Mouse (Mus musculus) c-Kit-positive CD71-positive TER-119-positive erythroid progenitor cells, embryonic 14.5 days (primary cell): Measurements from ENCODE around the gene Ptpre.
"Not testable (repeated sequence)": the region's sequence is repeated elsewhere in the genome, so short reads cannot be mapped to it uniquely, and the experiment has no call there.

Experiments
- DNase-seq: peaks from one replicate; pipeline ENCODE4 v3.0.0-alpha.2; 2013; ENCODE audit warnings: low spot score

Ptpre gene

DNA sequence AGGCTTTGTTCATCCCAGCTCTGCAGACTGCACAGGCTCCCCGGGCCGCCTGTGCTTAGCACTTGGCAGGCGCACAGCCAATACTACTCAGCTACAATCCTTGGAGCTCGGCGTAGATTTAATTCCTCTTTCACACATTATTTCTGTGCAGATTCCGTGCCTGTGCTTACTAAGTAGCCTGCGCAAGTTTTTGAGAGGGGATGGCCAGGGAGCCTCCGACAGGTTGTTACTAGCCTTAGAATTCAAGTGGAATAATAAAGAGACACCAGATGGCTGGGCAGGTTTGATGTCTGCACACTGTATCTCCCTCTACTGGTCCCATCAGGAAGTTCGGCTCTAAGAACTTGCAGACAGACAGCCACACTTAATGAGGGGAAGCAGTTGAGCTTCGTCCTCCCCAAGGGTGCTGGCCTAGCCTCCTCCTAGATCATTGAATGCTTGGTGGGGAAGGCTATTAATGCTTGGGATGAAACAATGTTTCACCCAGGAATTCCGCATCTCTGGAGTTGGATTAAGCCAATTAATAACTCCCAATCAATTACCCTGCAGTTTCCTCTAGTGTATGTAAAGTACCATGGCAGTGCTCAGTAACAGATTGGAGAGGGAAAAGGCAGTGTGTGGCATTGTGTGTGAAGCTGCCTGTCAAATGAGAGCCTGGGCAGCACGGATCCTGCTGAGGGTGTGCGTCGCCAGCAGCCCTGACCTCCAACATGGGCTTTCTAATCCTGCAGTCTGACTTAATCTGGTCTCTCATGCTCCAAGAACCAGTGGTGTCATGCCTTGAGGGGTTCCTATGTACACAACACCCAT is 104.6 kb downstream of the Ptpre start:
- DNase-seq: no peak

DNA sequence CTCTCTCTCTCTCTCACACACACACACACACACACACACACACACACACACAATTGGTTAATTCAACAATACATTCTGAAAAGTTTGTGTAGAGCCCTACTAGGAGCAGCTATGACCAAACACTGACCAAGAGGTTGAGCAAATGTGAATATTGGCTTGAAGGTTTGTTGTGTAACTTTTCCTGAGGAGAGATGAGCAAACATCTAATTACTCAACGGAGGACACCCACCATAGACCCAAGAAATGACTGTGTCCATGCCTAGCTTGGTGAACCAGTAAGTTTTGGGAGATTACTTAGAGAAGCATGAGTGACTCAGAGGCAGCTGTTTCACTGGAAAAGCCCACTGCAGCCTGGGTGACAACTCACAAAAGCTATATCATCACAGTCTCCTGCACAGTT is 107.2 kb downstream of the Ptpre start:
- DNase-seq: no peak

- no peak for DNase-seq
Observed at GRCm38 (mm10) chr7:135646976-135647375, 109.7 kb downstream of the Ptpre start.

- no peak for DNase-seq
Observed at GRCm38 (mm10) chr7:135648821-135649220, 111.5 kb downstream of the Ptpre start.

DNA sequence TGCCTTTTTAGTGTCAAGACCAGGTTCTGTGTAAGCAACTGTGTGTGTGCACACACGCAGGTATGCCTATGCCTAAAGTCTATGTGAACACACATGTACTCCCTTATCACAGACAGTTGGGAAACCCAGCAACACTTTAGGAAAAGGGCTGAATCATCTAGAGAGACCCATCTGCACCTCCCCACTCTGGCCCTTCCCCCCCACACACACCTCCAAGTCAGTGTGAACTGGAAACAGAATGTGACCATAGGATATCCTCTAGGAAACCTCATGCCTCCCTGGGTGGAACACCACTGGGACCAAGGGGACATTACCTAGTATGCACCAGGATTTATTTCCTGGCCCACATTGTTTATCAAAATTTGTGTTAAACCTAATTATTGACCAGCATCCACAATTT is 112.0 kb downstream of the Ptpre start:
- DNase-seq: no peak

DNA sequence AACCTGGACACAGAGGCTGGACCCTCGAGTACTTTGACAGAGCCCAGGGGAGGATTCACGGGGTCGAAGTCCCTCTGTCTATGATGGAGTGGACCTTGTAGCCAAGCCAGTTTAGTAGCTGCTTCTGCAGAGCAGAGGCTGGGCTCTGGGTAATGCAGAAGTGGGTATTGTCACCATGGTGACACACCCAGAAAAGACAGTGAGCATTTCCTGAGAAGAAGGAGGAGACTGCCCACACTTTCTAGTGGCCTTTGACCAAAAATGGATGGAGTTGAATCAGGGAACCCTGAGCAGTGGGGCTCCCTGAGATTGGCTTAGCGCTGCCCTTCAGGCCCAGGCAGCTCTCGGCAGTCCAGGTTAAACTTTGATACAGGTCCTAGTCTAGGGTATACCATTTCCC is 112.8 kb downstream of the Ptpre start:
- DNase-seq: no peak

GRCm38 (mm10) chr7:135651831-135652511 is 114.7 kb downstream of the Ptpre start:
- DNase-seq: no peak

DNA sequence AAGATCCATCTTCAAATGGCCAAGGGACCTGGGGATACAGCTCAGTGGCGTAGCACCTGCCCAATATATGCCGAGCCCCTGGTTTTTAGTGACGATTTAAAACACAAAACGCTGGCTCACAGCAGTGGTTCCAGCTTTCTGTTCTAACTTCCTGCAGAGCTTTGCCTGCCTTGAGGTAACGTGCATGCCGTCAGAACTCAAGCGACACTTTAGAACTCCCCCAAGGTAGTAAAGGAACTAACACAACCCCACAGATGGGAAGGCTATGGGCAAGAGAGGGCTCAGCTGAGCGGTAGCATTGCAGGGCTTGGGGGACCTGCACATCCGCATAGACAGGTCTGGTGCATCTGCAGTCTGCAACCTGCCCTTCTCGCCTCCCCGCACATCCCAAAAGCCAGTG is 115.5 kb downstream of the Ptpre start:
- DNase-seq: no peak

- no peak for DNase-seq
Observed at GRCm38 (mm10) chr7:135653601-135654000, 116.3 kb downstream of the Ptpre start.

DNA sequence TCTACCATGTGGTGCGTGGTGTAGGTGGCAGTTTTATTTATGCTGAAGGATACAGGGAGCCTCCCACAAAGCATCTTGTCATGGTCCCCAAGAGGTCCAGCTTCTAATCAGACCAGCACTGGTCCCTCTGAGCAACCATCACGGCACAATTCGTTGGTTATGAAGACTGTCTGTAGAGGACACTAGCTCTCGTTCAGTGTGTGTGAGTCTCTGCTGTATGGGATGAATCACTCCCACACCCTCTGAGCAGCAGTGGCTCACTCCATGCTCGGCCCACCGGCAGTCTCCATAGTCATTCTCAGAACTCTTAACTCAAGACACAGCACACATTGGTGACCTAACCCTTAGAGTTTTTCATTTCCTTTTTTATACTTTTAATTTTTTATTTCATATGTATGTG is 117.0 kb downstream of the Ptpre start:
- no peak for DNase-seq

DNA sequence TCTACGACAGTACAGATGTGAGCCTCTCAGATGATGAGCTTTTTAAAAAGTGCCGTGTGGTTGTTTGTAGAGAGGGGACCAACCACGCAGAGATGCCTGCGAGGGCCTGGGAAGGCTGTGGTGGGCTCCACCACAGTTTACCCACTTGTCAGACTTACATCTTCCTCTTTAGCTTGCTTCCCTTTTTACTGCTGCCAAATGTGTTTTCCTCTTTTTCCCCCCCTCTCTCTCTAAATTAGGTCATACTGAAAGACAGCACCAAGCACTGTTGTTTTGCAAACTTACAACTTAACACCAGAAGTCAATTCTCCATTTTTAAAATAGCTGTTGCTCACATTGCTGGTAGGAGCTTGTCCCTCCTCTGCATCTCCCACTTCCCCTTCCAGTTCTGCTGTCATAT is 117.8 kb downstream of the Ptpre start:
- no peak for DNase-seq

GRCm38 (mm10) chr7:135658150-135658549 is 120.9 kb downstream of the Ptpre start:
- DNase-seq: no peak

DNA sequence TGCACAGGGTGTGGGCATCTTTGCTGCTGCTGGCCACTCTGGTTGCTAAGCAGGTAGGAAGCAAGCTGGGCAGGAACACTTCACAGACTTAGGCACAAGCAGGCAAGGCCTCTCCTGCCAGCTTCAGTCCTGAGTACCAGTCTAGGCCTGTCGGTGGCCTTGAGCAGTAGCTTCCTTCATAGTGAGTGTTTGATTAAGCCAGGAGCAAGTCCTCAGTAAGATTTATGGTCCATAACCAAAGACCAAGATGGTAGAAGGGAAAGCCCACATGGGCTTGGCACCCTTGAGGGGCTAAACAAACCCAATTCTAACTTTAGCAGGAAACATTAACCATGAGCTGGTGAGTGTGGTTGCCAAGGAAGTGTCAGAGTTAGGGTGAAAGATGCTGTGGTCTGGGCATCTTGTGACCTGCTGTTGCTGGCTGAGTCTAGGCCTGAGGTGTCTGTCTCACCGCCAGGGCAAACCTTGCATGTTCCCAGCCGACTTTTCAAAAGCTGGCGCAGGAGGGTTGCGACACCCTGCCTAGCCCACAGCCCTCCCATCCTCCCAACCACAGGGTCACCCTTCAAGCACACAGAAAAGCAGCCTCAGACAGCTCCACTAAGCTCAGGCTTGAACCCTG is 122.1 kb downstream of the Ptpre start:
- DNase-seq: no peak

DNA sequence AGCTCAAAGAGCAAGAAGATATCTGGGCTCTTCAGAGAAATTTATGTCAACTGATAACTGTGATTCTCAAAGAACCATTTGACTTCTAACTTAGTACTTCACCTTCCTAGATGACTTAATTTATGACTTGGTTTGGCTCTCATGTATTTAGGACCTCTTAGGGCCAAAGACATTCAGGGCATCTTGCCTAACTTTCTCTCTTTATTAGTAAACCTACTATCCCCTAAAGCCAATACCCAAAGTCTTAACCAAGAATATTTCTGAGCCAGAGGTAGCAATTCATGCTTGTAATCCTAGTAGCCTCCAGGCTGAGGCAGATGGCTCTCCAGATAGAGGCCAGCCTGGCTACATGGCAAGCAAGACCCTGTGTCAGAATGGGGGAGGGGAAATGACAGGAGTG is 123.0 kb downstream of the Ptpre start:
- DNase-seq: no peak

GRCm38 (mm10) chr7:135664211-135664610 is 126.9 kb downstream of the Ptpre start:
- DNase-seq: no peak

DNA sequence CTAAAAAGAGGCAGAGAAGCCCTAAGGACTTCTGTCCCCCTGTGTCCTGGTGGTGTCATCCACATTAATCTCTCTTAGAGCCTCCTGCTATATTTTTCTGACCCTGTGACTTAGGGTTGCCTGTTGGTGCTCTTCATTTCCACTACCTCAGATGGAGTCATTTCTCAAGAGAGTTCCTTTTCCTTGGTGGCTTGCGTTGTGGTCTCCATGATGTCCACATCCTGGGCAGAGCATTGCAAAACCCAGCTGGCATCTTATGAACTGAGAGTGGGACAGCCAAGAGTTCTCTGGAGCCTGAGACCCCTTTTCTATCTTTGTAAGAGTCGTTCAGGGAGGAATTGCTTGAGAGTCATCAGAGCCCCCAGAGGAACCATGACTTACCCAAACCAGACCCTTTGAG is 129.0 kb downstream of the Ptpre start:
- no peak for DNase-seq

DNA sequence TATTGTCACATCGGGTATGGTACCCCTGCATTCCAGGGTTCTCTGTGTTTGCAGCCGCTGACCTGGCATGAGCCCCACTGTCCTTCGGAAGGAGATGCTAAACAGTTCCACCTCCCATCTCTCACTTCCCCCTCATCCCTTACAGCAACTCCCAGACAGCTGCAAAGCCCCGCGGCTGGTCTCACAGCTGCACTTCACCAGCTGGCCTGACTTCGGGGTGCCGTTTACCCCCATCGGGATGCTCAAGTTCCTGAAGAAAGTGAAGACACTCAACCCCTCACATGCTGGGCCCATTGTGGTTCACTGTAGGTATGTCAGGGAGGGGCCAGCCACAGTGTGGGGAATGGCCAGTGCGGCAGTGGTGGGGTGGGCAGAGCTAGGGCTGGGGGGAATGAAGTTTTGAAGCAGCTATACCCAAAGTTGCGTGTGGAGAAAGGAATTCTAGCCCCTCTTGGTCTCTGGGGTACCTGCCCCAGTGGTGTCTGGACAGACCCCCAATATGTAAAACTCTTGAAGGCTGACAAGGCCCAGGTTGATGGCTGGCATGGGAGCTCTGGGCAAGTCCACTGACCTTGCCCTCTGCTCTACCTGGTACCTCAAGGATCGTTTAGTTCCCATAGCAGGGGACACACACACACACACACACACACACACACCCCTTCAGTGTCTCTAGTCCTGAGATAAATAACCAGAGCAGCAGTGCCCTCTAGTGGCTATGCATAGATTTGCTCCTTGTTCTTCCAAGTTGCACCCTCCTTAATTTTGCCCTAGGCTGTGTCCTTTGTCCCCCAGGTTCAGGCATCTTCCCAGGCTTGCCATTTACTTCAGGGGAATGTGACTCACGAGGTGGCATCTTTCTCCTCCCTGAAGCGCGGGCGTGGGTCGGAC is 131.8 kb downstream of the Ptpre start:
- DNase-seq: peak; percentile 64

GRCm38 (mm10) chr7:135673576-135673975 is 136.3 kb downstream of the Ptpre start:
- DNase-seq: no peak

GRCm38 (mm10) chr7:135676722-135677121 is 139.4 kb downstream of the Ptpre start:
- no peak for DNase-seq

DNA sequence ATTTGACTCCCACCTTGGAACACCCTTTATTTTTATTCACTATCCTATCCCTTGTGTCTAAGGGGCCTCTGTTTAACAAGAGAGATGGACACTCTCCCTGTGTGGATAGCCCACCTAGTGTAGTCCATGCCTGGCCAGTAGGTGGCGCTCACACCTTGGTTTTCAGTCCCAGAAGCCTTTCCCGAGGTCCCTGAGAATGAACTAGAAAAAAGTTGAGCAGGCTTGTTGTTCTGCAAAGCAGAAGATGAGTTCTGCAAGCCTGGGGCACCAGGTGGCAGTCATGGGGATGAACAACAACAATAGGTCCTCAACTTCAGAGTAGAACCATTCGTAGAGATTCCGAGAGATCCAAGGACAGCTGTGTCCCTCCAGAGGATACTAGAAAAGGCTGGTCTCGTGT is 143.1 kb downstream of the Ptpre start:
- DNase-seq: peak; percentile 65

DNA sequence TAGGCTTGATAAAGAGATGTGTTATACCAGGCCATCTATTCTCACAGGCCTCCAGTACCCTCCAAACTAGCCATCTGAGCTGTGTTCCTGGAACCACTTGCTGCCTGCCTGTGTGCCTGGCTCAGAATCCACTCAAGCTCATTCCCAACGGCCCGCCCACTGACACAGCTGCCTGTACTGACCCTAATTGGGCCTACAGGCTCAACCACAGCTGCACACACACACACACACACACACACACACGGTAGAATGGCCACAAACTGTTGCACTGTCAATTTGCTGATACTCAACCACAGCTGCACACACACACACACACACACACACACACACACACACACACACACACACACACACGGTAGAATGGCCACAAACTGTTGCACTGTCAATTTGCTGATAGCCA is 146.8 kb downstream of the Ptpre start:
- DNase-seq: not testable (repeated sequence)

- no peak for DNase-seq
Observed at GRCm38 (mm10) chr7:135684938-135685337, 147.7 kb downstream of the Ptpre start.
